Mouse (Mus musculus): ENCODE results near the gene Aup1.

GRCm38 (mm10) chr6:83038496-83039012 is 15.8 kb upstream of the Aup1 start:
- TF ChIP-seq CTCF (IDR thresholded peaks at IDR 0.05; ENCODE audit: control insufficient read depth, insufficient read depth, insufficient replicate concordance, low read depth, low read length) (no peak), POLR2A (IDR thresholded peaks at IDR 0.05; ENCODE audit: control insufficient read depth, low read depth, low read length) (no peak)
